13 mouse cellular contexts compared by ENCODE assay signal in genomic region chr1:33947838-33948237, GRCm38 (mm10). TPM values are rescaled to one million over a fixed set of nuclear protein-coding genes. Genes with fewer than 3 reads are reported as not detected.
DNase-seq lines count a peak whose midpoint lies in the region; ATAC-seq and TF ChIP-seq lines count a peak whose summit lies in the region.
"Had no signal": no experiment of that assay in that cellular context is flagged by ENCODE, and none has a peak within 500 bp of the region (broad histone marks: within the 10 kb centered on the region; RNA-seq: fewer than 3 reads in every experiment).

No protein-coding gene starts in this region.

- H3K9me3 ChIP-seq in heart, embryonic 14.5 days (ENCODE audit: control insufficient read depth, low read length), result no peaks in the 10 kb centered on the region
- no peaks in the 10 kb centered on the region for H3K9me3 ChIP-seq in midbrain, embryonic 11.5 days (ENCODE audit: control insufficient read depth, low read length)
- H3K9me3 ChIP-seq in midbrain, embryonic 10.5 days (replicated peaks), result no peaks in the 10 kb centered on the region
- H3K9me3 ChIP-seq in stomach, postnatal 0 days (ENCODE audit: control insufficient read depth, low read length), result no peaks in the 10 kb centered on the region
- H3K9me3 ChIP-seq: embryonic facial prominence, embryonic 12.5 days; hindbrain, embryonic 12.5 days; liver, embryonic 13.5 days had no signal

- H3K4me1 ChIP-seq in heart, embryonic 14.5 days (ENCODE audit: control insufficient read depth in 2 of 2, insufficient read depth in 2 of 2, low read length in 2 of 2), result peaks cover 17 to 29% of the 10 kb centered on the region in 2 experiments
- no peaks in the 10 kb centered on the region for H3K4me1 ChIP-seq in midbrain, embryonic 11.5 days (ENCODE audit: control insufficient read depth, insufficient read depth, low read length)
- 0 out of 2 replicates have a peak, but pooled peaks cover 3% of the 10 kb centered on the region for H3K4me1 ChIP-seq in midbrain, embryonic 10.5 days
- no peaks in the 10 kb centered on the region for H3K4me1 ChIP-seq in stomach, postnatal 0 days (replicated peaks; ENCODE audit: control insufficient read depth, insufficient read depth)
- H3K4me1 ChIP-seq: embryonic facial prominence, embryonic 12.5 days; hindbrain, embryonic 12.5 days; megakaryocyte, embryonic 14.5 days had no signal

- DNase-seq in heart, adult 9 months (ENCODE audit: low spot score in 2 of 2), result no peak
- peak; percentile 23 for DNase-seq in midbrain, embryonic 11.5 days (ENCODE audit: low spot score, missing footprints)
- DNase-seq in midbrain, embryonic 10.5 days (ENCODE audit: low spot score), result no peak
- peak; percentile 47 to 61 for DNase-seq in cerebellum, postnatal 10 days
- no peak for DNase-seq in stomach, postnatal 0 days (ENCODE audit: low spot score)
- no peak for DNase-seq in gastrocnemius, postnatal 10 days
- DNase-seq: kidney, postnatal 10 days; liver, embryonic 13.5 days; thymus, postnatal 25 days had no signal

- H3K4me3 ChIP-seq in heart, embryonic 14.5 days (ENCODE audit: control insufficient read depth in 1 of 2, insufficient read depth in 1 of 2, low read depth in 1 of 2, low read length in 2 of 2), result no peak overlapping the region
- no peak overlapping the region for H3K4me3 ChIP-seq in midbrain, embryonic 11.5 days (ENCODE audit: low read depth, low read length)
- no peak overlapping the region for H3K4me3 ChIP-seq in midbrain, embryonic 10.5 days
- H3K4me3 ChIP-seq in stomach, postnatal 0 days (ENCODE audit: low read depth, low read length), result no peak overlapping the region
- H3K4me3 ChIP-seq: embryonic facial prominence, embryonic 12.5 days; hindbrain, embryonic 12.5 days; liver, embryonic 13.5 days; megakaryocyte, embryonic 14.5 days had no signal

- H3K27ac ChIP-seq in heart, embryonic 14.5 days (replicated peaks in 1 of 2; ENCODE audit: control insufficient read depth in 1 of 2, insufficient read depth in 1 of 2, low read depth in 2 of 2, low read length in 2 of 2), result peak overlapping the region; percentile 55 to 87
- no peak overlapping the region for H3K27ac ChIP-seq in midbrain, embryonic 11.5 days (ENCODE audit: low read depth, low read length)
- H3K27ac ChIP-seq in midbrain, embryonic 10.5 days (replicated peaks), result no peak overlapping the region
- no peak overlapping the region for H3K27ac ChIP-seq in stomach, postnatal 0 days (replicated peaks)
- H3K27ac ChIP-seq: embryonic facial prominence, embryonic 12.5 days; hindbrain, embryonic 12.5 days; liver, embryonic 13.5 days had no signal

- ATAC-seq in heart, embryonic 14.5 days (ENCODE audit: insufficient number of reproducible peaks, insufficient read depth, low FRiP score, low read depth), result no peak
- no peak for ATAC-seq in midbrain, embryonic 11.5 days (ENCODE audit: low FRiP score)
- no peak for ATAC-seq in stomach, postnatal 0 days (ENCODE audit: low FRiP score, low TSS enrichment)

- TF ChIP-seq EP300 in stomach, postnatal 0 days (optimal IDR thresholded peaks at IDR 0.05), result no peak

- no peaks in the 10 kb centered on the region for H3K36me3 ChIP-seq in heart, embryonic 14.5 days (ENCODE audit: control insufficient read depth, insufficient read depth, low read length)
- no peaks in the 10 kb centered on the region for H3K36me3 ChIP-seq in midbrain, embryonic 11.5 days (ENCODE audit: control insufficient read depth, insufficient read depth, low read length)
- no peaks in the 10 kb centered on the region for H3K36me3 ChIP-seq in midbrain, embryonic 10.5 days
- no peaks in the 10 kb centered on the region for H3K36me3 ChIP-seq in stomach, postnatal 0 days (ENCODE audit: control insufficient read depth, insufficient read depth, low read length)
- H3K36me3 ChIP-seq: embryonic facial prominence, embryonic 12.5 days; hindbrain, embryonic 12.5 days; liver, embryonic 13.5 days had no signal

- H3K27me3 ChIP-seq in heart, embryonic 14.5 days (ENCODE audit: control insufficient read depth, insufficient read depth, low read length), result no peaks in the 10 kb centered on the region
- no peaks in the 10 kb centered on the region for H3K27me3 ChIP-seq in midbrain, embryonic 11.5 days (ENCODE audit: control insufficient read depth, insufficient read depth, low read length)
- H3K27me3 ChIP-seq in midbrain, embryonic 10.5 days (ENCODE audit: low read depth, poor library complexity, severe bottlenecking), result no peaks in the 10 kb centered on the region
- no peaks in the 10 kb centered on the region for H3K27me3 ChIP-seq in stomach, postnatal 0 days (ENCODE audit: control insufficient read depth, insufficient read depth, low read length)
- H3K27me3 ChIP-seq: embryonic facial prominence, embryonic 12.5 days; hindbrain, embryonic 12.5 days; liver, embryonic 13.5 days had no signal

- H3K4me2 ChIP-seq in heart, embryonic 14.5 days (ENCODE audit: low read length), result no peak overlapping the region
- H3K4me2 ChIP-seq in midbrain, embryonic 11.5 days, result no peak overlapping the region
- no peak overlapping the region for H3K4me2 ChIP-seq in stomach, postnatal 0 days (replicated peaks; ENCODE audit: low read depth)
- H3K4me2 ChIP-seq: embryonic facial prominence, embryonic 12.5 days; hindbrain, embryonic 12.5 days; liver, embryonic 13.5 days had no signal

- 78% methylated on average over 6 of the region's 6 CpGs for WGBS in heart, embryonic 14.5 days
- WGBS in midbrain, embryonic 11.5 days, result 91% methylated on average over 6 of the region's 6 CpGs
- 91% methylated on average over 6 of the region's 6 CpGs for WGBS in midbrain, embryonic 10.5 days
- WGBS in stomach, postnatal 0 days, result 79% methylated on average over 6 of the region's 6 CpGs

- peak; percentile 49 for TF ChIP-seq CTCF in stomach, postnatal 0 days (IDR thresholded peaks at IDR 0.05; ENCODE audit: low read depth)

- H3K9ac ChIP-seq in heart, embryonic 14.5 days (ENCODE audit: low read length), result no peak overlapping the region
- H3K9ac ChIP-seq in midbrain, embryonic 11.5 days (ENCODE audit: low read length), result no peak overlapping the region
- H3K9ac ChIP-seq in stomach, postnatal 0 days (ENCODE audit: low read length), result no peak overlapping the region
- H3K9ac ChIP-seq: embryonic facial prominence, embryonic 12.5 days; hindbrain, embryonic 12.5 days; liver, embryonic 13.5 days had no signal

RNA-seq across cellular contexts. Expression of gene Dst, which starts 39.8 kb away (rescaled TPM):
- polyA plus RNA-seq in heart, embryonic 14.5 days (2014; fragmentation: Nextera tagmentation; extraction: Ambion mirVana), result 38.2 and 38.6 TPM in 2 replicates
- polyA plus RNA-seq in midbrain, embryonic 11.5 days (2014; fragmentation: Nextera tagmentation; extraction: Ambion mirVana), result 33.3 and 38.6 TPM in 2 replicates
- polyA plus RNA-seq in midbrain, embryonic 10.5 days (2016; fragmentation: Nextera tagmentation; extraction: Ambion mirVana), result 18.8 and 25.8 TPM in 2 replicates
- 16.4 and 17.1 TPM in 2 replicates for polyA plus RNA-seq in stomach, postnatal 0 days (2015; fragmentation: Nextera tagmentation; extraction: Ambion mirVana)
- 100 to 1,000 TPM; 130 to 146 TPM for total RNA-seq in gastrocnemius, postnatal 10 days (2021)

RNA-seq across cellular contexts. Expression of gene Bend6, which starts 40.2 kb away (rescaled TPM):
- polyA plus RNA-seq in heart, embryonic 14.5 days (2014; fragmentation: Nextera tagmentation; extraction: Ambion mirVana), result 4.7 and 6.0 TPM in 2 replicates
- polyA plus RNA-seq in midbrain, embryonic 11.5 days (2014; fragmentation: Nextera tagmentation; extraction: Ambion mirVana), result 2.0 and 3.9 TPM in 2 replicates
- 1.5 and 1.7 TPM in 2 replicates for polyA plus RNA-seq in midbrain, embryonic 10.5 days (2016; fragmentation: Nextera tagmentation; extraction: Ambion mirVana)
- 0.86 and 0.91 TPM in 2 replicates for polyA plus RNA-seq in stomach, postnatal 0 days (2015; fragmentation: Nextera tagmentation; extraction: Ambion mirVana)
- total RNA-seq in gastrocnemius, postnatal 10 days (2021), result 1 to 10 TPM in 1 of 2 experiments, under 1 TPM in 1; 0.68 to 1.2 TPM

Comparison
In these comparisons a context has a peak if more than half of its experiments do, and no peak if none do; other contexts are left out.
1. DNase-seq: peak in midbrain, embryonic 11.5 days (single experiment) and cerebellum, postnatal 10 days (2 of 2); none in heart, adult 9 months (0 of 2), midbrain, embryonic 10.5 days (single experiment), stomach, postnatal 0 days (single experiment) and gastrocnemius, postnatal 10 days (single experiment).
2. H3K27ac ChIP-seq: peak in heart, embryonic 14.5 days (2 of 2); none in midbrain, embryonic 11.5 days (single experiment), midbrain, embryonic 10.5 days (single experiment) and stomach, postnatal 0 days (single experiment).